Mouse (Mus musculus): ENCODE results near the gene Kcnab1. TPM values are rescaled to one million over a fixed set of nuclear protein-coding genes. Genes with fewer than 3 reads are reported as not detected.

Kcnab1 gene
- total RNA-seq, 2 experiments from 2014 or later, result 4.0 to 4.6 TPM

DNA sequence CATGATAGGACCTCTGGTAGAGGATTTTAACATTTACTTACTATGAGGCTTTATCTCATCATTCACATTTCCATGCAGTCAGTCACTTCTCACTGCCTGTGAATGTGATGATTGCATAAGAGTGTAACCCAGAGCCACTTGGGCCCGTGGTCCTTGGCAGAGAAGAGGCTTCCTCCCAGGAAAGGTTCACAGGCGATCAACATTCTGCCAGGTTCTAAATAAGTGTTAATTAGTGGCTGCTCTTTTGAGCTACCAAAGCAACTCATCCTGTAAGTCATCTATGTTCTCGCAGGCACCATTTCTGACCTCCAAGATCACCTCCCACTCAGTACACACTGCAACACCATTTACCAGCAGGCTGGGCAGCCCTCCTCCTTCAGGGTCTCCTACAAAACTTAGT lies 192.3 kb downstream of the Kcnab1 start:
- intact Hi-C loops (cut with DNase I), result no loop called here
- no peak for DNase-seq

DNA sequence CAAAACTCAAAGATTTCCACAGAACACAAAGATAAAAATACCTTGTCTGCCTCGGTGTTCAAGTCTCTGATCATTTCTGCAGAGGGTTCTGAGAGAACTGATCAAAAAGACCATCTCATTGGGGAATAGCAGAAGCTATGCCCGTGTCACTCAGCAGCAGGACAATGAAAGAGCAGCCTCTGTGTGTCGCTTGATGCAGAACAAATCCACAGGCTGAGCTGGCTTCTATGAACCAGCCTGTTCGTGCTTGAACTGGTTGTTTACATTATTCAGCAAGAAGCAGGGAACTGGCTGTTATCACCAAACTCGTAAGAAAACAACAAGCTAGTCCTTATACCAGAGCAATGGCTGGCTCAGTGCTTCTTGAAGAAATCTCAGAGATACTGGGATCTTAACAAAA lies 193.4 kb downstream of the Kcnab1 start:
- intact Hi-C loops (cut with DNase I), result no loop called here

DNA sequence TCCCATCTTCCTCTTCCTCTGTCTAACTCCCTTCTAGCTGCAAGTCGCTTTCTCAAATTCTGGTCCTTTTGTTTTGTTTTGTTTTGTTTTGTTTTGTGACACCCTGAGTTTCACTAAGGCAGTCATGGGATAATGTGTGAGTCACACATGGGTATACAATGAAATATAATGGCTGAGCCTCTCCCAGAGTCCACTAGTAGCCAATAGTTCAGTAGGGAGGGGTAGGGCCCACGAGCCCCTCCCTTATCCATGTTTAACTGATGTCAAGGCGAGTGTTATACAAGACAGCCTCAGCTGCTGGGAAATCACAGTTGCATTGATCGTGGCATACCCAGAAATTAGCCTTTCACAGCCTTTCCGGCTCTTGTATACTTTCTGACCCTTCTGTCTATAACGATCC lies 206.7 kb downstream of the Kcnab1 start:
- no peak for DNase-seq
- intact Hi-C loops (cut with DNase I), result loop anchor here (5.0 kb wide), 2 partner anchors 36 to 329 kb away; no protein-coding TSS in a partner anchor

More for the DNA sequence above, 193.4 kb downstream of the Kcnab1 start:
- DNase-seq, result no peak

DNA sequence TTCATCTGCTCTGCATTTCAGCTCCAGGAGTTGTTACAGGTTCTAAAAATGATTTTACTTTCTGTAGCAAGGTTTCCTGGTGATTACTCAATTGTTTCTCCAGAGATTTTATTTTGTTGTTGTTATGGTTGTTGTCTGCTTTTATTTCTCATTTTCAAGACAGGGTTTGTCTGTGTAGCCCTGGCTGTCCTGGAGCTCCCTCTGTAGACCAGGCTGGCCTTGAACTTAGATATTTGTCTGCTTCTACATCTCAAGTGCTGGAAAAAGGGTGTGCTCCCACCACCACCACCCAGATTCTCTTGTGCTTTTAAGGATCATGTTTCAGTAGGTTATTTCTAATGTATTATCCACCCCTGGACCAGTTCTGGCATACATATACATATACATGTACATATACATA lies 207.6 kb downstream of the Kcnab1 start:
- DNase-seq, result no peak
- intact Hi-C loops (cut with DNase I), result loop anchor here (5.0 kb wide), 2 partner anchors 36 to 329 kb away; no protein-coding TSS in a partner anchor

DNA sequence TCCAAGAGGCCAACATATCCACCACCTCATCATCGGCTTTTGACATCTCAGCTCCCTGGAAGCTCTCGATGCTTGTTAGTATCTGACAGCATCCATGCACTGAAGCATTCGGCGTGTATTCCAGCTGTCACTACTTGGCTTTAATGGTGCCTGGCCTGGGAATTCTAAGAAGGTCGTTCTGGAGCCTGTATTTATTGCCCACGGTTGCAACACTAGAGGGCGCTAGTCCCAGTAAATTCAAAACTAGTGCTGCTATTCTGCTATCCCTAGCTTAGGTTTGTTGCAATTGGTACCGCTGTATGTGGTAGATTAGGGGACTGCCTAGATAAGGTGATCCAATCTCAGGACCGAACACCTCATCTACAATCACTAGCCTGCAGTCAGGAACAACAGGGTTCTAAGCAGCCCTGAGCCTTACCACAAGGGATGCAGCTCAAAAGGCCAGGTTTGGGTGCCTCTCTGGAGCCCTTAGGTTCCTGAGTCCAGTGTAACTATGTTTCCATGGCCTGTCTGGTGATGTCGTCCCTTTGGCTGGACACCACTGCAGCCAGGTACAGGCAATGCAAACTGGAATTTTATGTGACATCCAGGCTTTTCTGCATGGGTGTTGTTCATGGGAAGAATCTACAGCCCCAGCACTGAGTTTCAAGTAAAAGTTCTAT lies 208.8 kb downstream of the Kcnab1 start:
- intact Hi-C loops (cut with DNase I), result loop anchor here (2.0 to 5.0 kb wide), 4 partner anchors 34 to 611 kb away; no protein-coding TSS in a partner anchor

DNA sequence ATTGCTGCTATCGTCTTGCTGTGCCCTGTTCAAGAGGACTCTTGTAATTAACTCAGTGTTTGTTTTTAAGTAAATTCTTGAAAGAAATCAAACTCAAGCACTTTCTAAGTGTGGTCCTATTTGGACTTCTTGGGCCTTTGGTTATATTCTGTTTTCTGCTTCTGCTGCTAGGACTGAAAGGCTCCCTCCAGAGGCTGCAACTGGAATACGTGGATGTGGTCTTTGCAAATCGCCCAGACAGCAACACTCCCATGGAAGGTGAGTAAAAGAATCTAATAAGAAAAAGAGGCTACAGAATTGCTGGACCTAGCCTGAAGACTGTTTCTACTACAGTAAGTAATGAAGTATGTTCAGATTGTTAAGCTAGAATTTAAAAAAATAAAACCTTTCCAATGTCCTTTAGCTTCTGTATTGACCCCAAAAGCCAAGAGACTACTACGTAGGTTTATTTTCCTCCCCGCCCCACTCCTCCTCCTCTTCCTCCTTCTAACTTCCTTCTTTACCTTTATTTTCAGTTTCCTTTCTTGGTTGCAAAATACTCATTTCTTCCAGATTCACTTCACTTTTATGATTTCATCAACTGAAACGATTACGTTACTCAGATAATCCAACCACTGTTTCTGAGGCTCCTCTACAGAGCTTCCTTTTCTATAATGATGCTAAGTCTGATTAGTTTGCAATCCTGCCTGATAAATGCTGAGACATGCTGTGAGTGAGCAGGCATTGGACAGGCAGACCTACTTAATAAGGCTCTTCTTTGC lies 210.2 kb downstream of the Kcnab1 start:
- DNase-seq, result peak; percentile 23 to 27
- intact Hi-C loops (cut with DNase I), result loop anchor here (2.0 to 5.0 kb wide), 4 partner anchors 33 to 609 kb away; no protein-coding TSS in a partner anchor

More for the DNA sequence above, 208.8 kb downstream of the Kcnab1 start:
- DNase-seq, result peak; percentile 56 to 69

DNA sequence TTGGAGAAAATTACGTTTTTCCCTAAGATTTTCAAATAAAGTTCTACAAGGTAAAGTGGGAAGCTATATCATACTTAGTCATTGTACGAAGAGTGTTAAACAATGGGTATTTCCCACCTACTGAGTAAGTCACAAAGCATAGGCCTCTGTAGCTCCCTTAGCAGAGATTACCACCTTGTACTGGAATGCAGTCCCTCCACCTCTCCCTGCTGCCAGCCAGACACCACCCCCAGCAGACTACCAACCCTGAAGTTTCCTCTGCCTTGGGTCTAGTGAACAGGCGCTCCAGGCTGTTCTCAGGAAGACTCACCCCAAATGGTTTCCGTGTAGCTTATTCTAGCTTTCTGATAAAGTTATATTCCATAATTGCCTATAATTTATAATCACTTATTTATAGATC lies 211.8 kb downstream of the Kcnab1 start:
- no peak for DNase-seq
- intact Hi-C loops (cut with DNase I), result no loop called here

DNA sequence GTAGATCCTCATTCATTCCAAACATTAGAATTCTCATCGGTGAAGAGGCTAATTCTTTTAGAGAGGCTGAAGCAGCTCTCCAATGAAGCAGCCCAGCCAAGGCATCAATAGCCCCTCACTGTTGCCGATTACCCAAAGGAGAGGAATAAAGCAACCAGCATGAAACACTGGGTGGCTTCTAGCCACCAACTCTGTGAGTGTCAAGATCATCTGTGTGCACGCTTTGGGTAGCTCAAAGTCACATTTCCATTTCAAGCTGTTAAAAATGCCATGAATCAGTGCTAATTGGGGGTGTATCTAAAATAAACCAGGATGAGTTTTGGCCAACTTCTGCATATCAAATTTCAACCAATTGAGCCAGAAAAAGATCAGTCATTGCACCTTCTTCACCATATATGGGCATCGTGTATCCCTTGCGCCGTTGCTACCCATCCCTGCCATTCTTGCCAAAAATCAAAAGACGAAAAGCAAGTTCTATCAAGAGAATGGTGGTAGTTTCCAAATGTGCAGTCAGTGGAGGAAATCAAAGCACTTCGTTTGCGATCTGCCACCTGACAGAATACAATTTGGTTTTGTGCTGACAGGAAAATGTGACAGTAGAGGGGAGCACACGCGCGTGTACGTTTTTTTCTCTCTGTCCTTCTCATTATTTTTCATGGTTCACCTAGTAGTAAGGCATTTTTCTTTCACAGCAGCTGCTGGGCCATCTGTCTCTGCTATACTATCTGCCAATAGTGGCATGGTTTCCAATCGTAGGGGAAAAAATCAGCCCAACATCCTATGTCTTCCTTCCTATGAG lies 213.0 kb downstream of the Kcnab1 start:
- DNase-seq, result no peak
- intact Hi-C loops (cut with DNase I), result no loop called here

DNA sequence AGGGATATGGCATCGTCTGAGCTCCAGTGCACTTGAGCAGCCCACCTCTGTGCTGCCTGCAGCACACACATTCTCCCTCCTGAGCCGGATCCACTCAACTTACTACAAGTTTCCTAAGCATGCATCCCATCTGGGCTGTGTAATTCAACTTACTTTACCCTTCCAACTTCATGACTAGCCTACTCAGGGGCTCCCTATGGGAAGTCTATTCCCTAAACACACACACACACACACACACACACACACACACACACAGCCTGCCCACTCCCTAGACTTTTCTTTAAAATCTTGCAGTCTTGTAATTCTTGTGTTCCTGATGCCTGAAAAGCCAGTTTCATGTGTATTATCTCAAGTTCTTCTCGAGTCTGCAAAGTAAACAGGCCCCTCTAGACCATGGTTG lies 216.1 kb downstream of the Kcnab1 start:
- DNase-seq, result no peak
- intact Hi-C loops (cut with DNase I), result no loop called here

DNA sequence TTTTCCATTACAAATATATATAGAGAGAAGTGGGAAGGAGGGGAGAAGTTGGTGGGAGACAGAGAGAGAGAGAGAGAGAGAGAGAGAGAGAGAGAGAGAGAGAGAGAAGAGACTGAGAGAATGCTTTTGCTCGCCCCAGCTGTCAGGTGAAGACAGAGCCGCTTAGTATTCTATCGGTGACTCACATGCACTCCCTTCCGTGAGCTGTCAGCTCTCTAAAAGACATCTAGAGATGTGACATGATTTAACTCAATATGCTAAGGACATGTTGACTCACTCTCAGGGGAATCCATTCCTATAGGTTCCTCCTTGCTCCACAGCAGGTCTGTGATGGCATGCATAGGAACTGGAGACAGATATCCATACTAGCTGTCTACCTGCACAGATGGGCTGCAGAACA lies 219.6 kb downstream of the Kcnab1 start:
- no peak for DNase-seq
- intact Hi-C loops (cut with DNase I), result no loop called here

DNA sequence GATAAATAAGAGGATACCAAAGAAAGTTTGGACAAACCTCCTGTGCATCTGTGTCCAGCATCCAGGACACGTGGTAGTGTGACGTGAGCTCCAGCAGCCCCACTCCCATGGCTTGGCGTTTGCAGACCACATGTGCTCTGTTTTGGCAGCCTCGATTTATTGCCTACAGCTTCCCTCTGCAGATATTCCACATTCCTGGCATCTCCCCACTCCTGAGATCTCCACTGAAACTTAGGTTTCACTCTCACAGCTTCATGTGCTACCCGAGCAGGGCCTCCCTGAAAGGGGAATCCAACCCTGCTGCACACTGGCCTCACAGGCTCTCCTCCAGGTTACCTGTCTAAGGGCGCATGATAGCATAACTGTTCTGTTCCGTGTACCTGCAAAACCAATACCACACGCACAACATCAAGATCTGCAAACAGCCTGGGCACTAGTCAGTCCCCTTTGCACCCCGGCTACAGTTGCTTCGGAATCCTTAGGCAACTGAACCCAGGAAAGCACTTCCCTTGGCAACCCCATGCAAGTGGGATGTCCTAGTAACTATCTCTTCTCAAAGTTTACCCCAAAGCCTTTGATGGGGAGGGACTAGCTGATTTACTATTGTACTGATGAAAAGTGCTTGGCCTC lies 228.8 kb downstream of the Kcnab1 start:
- intact Hi-C loops (cut with DNase I), result no loop called here
- DNase-seq, result no peak

DNA sequence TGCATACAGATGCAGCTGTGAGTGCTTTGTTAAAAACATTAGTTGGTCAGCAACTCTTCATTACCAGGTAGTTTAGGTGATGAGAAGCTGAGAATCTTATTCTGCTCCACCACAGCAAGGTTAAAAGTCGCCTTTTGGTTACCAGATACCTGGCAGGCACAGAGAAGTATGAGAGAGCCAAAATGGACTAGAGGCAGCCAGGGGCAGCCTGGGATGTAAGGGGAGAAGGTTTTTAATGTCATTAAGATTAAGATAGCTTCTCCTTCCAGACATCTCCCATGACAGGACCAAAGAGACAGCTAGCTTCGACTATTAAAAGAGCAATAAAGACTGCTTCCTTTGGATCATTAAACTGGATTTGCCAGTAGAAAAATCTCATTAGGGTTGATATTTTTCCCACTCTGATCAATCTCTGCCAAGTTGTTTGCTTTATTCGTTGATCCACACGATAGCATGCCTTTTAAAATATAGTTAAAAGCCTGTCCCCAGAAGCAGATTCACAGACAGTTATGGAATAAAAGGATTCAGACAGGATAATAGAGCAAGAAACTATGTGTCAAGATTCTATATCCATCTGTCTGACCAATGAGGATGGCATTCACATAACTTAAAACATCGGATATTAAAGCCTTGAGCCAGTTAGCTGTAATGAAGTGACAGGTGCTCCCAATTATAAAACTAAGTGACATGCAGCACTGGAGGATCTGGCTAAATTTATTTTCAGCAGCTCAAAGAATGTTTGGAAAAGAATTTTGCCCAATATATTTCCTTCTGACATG lies 231.2 kb downstream of the Kcnab1 start:
- DNase-seq, result no peak
- intact Hi-C loops (cut with DNase I), result no loop called here

DNA sequence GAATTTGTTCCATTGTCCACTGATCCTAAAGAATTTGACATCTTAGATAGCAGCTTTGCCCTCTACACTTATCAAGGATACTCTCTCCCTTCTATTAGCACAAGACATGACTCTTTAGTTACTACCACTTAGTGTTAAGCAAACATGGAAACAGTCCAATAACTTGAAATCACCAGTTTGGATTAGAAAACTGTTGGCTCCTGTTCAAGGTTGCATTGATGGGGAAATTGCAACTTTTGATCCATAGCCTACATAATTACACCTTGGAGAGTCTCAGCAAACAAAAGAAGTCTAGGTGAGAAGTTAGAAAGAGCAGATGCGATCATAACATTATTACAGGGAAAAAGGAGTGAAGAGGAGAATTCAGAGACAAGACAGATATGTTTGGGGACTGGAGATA lies 237.0 kb downstream of the Kcnab1 start:
- intact Hi-C loops (cut with DNase I), result no loop called here
- no peak for DNase-seq

DNA sequence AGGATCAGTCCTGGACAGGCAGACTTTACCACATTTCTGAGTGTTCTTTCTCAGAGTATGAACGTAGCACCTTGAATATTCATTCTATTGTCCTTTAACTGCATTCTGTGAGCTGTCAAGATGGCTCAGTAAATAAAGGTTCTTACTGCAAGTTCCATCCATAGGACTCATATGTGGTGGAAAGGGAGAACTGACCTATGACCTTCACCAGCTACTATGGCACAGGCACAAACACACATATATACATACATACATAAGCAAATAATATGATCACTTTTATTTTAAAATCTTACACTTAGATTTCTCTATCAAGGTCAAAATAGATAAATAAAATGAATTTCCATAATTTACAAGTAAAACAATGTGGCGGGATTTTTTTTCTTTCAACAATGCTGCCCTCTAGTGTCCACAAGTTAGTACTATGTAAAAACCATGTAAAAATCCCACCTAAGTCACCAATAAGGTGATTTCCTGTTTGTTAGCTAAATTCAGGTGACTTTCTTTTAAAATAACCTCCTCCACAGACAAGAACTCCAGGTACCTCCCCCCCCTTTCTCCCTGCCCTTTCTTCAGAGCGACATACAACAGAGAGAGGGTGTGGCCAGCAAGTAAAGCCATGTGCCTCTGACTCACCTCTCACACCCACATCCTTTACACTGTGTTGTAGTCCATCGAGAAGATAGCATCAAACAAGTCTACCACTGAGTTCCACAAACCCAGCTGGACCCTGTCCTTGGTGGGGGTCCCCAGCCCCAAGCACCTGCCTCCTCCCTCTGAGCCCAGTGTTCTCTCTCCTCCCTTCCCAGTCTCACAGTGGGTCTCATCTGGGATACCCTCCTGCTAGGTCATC lies 243.3 kb downstream of the Kcnab1 start:
- peak in 1 of 2 experiments; percentile 39 for DNase-seq
- intact Hi-C loops (cut with DNase I), result loop anchor here (2.0 to 5.0 kb wide), 2 partner anchors 35 to 368 kb away; no protein-coding TSS in a partner anchor

DNA sequence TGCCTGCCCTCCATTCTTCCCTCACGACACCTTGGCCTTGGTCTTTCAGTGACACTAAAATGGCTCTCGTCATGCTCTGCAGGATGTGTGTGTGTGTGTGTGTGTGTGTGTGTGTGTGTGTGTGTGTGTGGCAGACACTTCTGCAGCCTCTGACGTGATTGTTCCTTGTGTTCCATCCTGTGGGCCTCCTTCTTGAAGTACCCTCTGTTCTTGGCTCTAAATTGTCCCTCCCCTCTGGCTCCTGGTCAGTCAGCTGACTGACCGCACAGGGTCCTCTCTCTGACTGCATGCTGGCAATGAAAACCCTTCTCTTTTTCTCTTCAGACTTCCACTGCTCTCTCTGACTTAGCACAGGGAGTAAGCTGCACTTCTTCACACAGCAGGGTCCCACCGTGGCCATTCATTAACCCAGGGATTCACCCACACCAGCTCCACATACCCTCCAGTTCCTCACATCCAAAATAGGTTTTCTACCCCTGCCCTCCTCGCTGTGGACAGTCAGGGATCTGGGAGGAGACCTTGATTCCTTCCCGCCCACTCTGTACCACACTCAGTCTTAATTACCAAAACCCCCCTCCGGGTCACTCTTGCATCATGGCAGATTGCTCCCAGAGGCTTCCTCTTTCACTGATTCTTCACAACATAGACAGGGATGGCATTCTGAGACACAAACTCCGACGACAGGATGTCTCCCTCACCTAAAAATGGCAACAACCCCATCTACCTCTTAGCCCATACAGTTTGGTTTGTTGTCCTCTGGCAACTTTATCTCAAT lies 244.3 kb downstream of the Kcnab1 start:
- DNase-seq, result no peak
- intact Hi-C loops (cut with DNase I), result loop anchor here (2.0 to 5.0 kb wide), 2 partner anchors 36 to 369 kb away; no protein-coding TSS in a partner anchor

DNA sequence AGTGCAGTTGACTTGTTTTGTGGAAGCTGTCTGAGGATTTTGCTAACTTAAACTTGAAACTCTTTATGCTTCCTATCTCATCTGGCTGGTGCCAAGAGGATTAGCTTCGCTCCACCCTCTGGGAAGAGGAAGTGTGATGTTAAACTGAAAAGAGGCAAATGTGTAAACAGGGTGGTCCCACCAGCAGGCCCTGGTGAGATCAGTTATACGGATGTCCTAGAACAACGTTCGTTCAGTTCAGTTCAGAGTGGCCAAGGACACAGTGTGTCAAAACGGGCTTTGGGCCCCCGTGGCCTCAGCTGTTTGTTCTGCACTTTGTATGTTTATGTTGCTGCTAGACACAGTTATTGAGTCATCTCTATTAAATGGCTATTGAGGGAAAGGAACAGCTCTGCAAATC lies 246.3 kb downstream of the Kcnab1 start:
- intact Hi-C loops (cut with DNase I), result no loop called here
- DNase-seq, result no peak

DNA sequence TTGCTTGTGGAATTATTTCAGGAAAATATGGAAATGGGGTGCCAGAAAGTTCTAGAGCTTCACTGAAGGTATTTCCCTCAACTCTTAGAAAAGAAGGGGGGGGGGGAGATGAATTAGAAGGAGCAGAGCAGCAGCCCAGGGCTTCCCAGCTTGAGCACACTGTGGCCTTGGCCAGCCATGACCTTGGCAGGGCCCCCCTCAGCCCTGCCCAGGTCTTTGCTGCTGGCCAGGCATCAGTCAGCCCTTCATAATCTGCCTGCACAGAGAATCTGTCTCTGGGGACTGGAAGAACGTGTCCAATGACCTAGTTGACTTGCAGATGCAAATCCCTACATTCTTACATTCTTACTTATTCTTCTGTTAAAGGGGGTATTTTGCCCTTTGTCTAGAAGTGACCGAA lies 249.1 kb downstream of the Kcnab1 start:
- intact Hi-C loops (cut with DNase I), result no loop called here
- DNase-seq, result no peak

DNA sequence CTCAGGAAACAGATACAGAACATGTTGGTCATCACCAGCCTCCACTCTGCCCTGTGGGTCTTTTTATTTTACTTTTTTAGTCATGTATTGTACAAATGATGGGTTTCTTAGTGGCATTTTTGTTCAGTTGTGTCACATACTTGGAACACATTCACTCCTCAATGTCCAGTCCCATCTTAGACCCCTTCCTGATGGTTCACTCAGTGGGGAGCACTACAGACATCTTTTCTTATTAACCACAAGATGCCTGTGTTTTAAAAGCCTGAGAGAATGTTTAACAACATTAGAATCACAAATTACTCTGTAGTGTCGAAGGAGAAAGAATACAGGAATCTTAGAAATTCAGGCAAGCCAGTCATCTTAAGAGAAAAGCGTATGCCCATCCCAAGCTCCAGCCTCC lies 249.7 kb downstream of the Kcnab1 start:
- intact Hi-C loops (cut with DNase I), result no loop called here
- DNase-seq, result no peak

All from heart, postnatal 10 days (tissue).